Mouse (Mus musculus) left cerebral cortex, postnatal 4 days (tissue): ENCODE results near the gene Mrrf. TPM values are rescaled to one million over a fixed set of nuclear protein-coding genes. Genes with fewer than 3 reads are reported as not detected.
A peak's percentile ranks its signal among the peaks of the same experiment; 100 is the strongest.

ENCODE experiments used
- DNase-seq: peaks from one replicate; pipeline ENCODE4 v3.0.0-alpha.2; 2022
- intact Hi-C: fragments of 180-260 bp; cut with DNase I; formaldehyde crosslinking; loops from one replicate; pipeline ENCODE4 v1.15.1; 2025
- total RNA-seq, 2 experiments: library from RNA; stranded (reverse); gene quantifications; 2 replicates each; pipeline ENCODE4 v1.2.3; 2021

Gene Mrrf
- total RNA-seq, result 10 to 100 TPM; 12.9 to 21.4 TPM

DNA sequence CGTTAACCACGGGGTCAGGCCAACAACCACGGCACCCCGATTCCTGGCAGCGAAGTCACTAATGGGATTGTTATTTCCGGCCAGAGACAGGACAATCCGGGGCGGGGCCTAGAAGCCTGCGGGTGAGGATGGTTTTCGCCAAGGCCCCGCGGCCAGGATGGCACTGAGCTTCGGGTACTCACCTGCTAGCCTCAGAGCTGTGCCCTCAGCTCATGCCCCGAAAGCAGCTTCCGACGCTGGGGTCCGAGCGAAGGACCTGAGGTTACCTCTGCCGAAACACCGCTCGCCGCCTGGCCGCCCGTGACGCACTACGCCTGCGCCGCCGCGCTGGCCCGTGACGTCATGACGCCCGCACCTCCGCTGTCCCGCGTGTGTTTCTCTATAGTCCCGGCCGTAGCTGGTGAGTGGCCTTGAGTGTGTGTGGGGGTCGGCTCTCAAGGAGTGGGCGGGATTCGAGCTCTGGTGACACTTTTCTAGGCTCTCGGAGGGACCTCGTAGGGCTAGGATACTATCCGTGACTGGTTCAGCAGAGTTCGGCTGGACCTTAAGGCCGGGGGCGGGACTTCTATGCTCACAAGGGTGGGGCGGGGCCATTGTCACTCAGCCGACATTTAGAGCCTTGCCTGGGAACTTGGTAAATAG lies at the start of gene Mrrf, which contains the start of gene Rbm18:
Gene Mrrf, plus strand, starts transcription at position 90 of the 642 bp plus-strand sequence.
Gene Rbm18, minus strand, starts transcription at position 474 of the 642 bp plus-strand sequence.
- DNase-seq, result peak; percentile 90
- intact Hi-C loops, result no loop called here

DNA sequence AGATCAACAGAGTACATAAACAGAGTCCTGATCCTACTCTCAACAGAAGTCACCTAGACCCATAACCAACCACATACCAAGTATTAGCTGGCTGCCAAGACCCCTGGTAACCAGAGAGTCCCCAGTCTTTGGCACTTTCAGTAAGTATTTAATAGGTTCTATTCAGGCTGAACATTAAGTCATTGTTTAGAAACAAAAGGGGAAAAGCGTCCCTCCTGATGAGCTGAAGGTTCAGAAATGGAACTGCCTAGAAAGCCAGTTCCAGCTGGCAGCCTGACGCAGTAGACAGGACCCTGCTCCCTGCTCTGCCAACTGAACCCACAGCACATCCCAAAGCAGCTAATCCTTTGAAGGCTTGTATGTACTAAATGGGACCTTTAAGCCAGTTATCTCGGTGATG lies 47.0 kb upstream of the Mrrf start:
- no peak for DNase-seq
- intact Hi-C loops, result no loop called here

DNA sequence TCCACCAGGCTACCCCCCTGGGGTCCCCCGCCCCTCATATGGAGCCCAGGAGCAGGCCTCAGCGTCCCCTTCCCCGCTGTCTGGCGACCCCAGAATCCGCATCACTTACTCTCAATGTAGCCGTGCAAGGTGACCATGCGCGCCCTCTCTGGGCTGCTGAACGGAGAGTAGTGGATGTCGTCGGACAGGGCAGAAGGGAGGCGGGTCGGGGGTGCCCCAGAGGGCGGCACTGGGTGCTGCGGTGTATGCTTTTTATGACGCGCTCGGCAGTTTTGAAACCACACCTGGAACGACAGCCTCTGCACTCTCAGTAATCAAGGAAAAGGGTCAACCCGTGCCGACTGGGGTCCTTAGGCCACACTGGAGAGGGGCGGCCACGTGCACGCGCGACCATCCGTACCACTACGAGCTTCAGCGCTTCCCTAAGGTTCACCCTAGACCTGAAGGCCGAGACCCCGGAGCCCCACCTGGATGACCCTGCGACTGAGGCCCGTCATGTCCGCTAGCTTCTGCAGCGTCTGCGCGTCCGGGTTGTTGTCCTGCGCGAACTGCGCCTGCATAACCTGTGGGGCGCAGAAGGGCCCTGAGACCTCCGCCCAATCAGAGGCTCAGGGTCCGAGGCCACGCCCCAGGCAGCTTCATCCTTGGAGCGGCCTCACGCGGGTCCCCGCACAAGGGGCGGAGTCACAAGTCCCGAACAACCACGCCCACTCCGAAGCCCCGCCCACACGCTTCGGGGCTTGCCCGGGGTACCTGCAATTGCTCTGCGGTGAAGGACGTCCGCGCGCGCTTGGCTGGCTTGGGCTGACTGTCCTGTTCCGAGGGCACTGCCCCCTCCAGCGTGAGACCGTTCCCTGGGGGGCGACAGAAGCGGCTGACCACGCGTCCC lies 45.1 kb upstream of the Mrrf start:
- intact Hi-C loops, result no loop called here
- peak; percentile 62 for DNase-seq

- no peak for DNase-seq
- intact Hi-C loops, result no loop called here
These were observed 43.4 kb upstream of the Mrrf start for GRCm38 (mm10) chr2:36092748-36093147.

DNA sequence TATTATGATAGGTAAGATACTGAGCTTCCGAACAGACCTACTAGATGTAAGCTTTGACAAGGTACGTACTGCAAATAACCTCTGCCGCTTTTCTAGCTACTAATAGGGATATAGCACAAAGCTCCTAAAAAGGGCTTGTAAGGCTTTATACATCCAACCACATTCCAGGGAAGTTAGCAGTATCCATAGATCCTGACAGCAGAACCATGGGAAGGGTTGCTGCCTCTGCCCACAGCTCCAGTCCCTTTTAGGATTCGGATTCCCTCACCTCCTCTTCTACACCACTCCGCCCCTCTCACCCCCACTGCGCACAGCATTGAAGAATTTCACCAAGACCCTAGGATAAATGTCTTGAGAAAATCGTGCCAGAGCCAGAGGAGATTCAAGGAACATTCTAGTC lies 42.9 kb upstream of the Mrrf start:
- intact Hi-C loops, result no loop called here

DNA sequence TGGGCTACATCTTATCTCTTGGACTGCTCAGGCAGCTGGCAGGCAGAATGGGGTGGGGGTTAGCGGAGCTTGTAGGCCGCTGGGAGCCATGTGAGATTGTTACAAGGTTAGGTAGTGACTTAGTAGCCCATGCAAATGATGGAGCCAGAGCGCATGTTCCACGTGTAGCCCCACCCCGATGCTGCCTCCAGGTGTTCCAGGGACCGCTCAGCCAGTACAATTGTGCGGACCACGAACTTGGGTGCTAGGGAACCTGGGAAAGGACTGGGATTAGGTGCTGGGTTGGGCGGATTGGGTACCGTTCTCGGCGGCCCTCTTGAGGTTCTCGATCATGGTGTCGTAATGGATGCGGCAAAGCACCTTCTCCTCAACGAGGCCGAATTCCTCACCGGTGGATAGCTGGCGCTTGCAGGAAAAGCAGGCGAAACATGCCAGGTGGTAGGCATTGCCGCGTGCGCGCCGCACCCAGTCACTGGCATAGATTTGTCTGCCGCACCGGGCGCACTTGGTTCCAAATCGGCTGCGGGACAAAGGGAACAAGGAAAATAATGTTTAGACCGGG lies 42.2 kb upstream of the Mrrf start:
- DNase-seq, result no peak
- intact Hi-C loops, result no loop called here

More for the DNA sequence above, 42.9 kb upstream of the Mrrf start:
- DNase-seq, result no peak

DNA sequence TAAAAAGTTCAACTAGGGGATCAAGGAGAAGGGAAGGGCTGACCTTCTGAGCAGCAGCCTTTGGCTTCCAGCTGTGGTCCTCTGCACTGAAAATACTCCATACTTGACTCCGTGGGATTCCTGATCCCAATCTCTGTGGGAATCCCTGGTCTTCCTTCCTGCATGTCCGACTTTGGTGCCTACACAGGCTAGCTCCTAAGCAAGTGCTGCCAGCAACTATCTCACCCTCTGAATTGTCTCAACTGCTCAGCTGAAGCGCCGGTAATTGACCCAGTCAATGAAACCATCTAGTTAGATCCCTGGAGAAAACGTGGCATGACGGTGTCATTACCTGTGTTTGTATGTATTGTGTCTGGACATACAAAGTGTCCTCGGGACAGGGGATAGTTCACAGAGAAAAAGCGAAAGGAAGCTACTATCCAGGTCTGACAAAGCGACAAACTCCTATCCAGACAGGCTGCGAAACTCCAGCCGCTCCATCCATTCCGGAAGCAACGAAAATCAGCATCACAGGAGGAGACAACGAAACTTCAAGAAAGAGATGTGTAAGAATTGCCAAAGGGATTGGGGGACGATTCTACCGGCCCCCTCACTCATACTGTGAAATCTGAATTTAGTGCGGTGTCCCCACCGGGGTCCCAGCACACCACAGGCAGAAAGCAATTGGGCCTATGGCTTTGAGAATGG lies 38.9 kb upstream of the Mrrf start:
- no peak for DNase-seq
- intact Hi-C loops, result no loop called here

GRCm38 (mm10) chr2:36098021-36098420 lies 38.2 kb upstream of the Mrrf start:
- intact Hi-C loops, result no loop called here
- DNase-seq, result no peak

DNA sequence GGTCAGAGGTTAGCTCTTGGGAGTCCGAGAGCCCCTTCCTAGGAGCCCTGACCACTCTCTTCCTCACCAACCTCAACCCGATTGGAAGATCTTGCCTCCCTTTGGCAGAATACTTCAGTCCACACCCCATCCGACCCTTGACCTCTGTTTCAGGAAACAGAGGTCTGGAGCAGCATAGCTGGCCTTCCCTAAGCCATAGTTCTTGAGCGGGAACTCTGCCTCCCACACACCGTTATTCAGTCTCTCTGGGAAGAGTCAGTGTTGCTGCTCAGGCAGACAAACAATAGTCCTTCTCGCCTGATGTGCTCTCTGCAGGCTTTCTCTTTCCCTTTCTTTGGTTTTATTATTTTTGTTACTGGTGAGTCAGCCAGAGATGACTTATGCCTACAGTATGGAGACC lies 36.5 kb upstream of the Mrrf start:
- DNase-seq, result no peak
- intact Hi-C loops, result no loop called here

GRCm38 (mm10) chr2:36101866-36102558 lies 34.2 kb upstream of the Mrrf start:
- intact Hi-C loops, result no loop called here
- DNase-seq, result no peak

DNA sequence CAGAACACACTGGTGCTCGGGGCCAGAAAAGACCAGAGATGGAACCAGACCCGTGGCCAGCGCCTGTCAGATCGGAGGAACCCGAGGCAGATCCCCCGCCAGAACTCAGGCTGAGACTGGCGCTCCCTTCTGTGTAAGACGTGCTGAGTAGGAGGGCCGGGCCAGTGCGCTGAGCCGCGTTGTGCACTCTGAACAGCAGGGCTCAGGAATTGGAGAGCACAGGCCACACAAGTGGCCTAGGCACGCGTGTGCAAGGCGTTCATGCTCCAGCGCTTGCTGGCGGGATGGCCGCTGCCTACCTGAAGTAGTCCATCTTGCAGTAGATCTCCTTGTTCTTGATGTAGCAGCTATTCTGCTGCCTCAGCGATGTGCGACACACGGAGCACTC lies 33.6 kb upstream of the Mrrf start:
- intact Hi-C loops, result no loop called here
- DNase-seq, result no peak

- no peak for DNase-seq
- intact Hi-C loops, result no loop called here
These were observed 33.1 kb upstream of the Mrrf start for GRCm38 (mm10) chr2:36103069-36103554.

GRCm38 (mm10) chr2:36103555-36104367 lies 32.4 kb upstream of the Mrrf start:
- intact Hi-C loops, result no loop called here
- peak; percentile 21 for DNase-seq

GRCm38 (mm10) chr2:36104436-36104955 lies 31.7 kb upstream of the Mrrf start:
- intact Hi-C loops, result no loop called here
- DNase-seq, result no peak

GRCm38 (mm10) chr2:36104956-36105741 lies 31.0 kb upstream of the Mrrf start, which contains the start of gene Lhx6:
Gene Lhx6 (minus strand): TSS chr2:36105408.
- intact Hi-C loops, result no loop called here

DNA sequence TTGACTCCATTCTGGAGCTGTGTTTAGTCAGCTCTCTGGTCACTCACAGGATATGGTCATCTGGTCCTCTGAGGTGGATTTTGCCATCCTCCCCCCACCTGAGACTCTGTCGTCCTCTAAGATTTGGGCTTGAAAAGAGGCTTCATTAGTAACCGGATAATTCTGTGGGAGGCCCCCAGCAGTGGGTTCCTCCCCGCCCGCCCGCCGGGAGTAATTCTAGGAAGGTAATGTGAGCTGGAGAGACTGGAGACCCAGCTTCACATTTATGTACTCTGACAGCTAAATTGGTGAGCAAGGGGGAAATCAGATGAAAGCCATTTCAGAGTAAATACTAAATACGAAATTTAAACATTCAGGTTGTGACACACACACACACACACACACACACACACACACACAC lies 27.6 kb upstream of the Mrrf start:
- intact Hi-C loops, result no loop called here
- DNase-seq, result no peak

More at GRCm38 (mm10) chr2:36104956-36105741, 31.0 kb upstream of the Mrrf start, which contains the start of gene Lhx6:
- DNase-seq, result no peak

GRCm38 (mm10) chr2:36112632-36113031 lies 23.6 kb upstream of the Mrrf start:
- DNase-seq, result no peak
- intact Hi-C loops, result no loop called here

- intact Hi-C loops, result no loop called here
- DNase-seq, result no peak
These were observed 9.3 kb upstream of the Mrrf start for GRCm38 (mm10) chr2:36126795-36127429.
